Mouse (Mus musculus): Measurements from ENCODE around the gene Olfr874.
A peak's percentile ranks its signal among the peaks of the same experiment; 100 is the strongest.
"Not testable (repeated sequence)": the region's sequence is repeated elsewhere in the genome, so short reads cannot be mapped to it uniquely, and the experiment has no call there.

Gene Olfr874

GRCm38 (mm10) chr9:37744806-37745205 lies at the start of gene Olfr874:
Gene Olfr874 (plus strand): TSS chr9:37745106.
- no peak for DNase-seq (ENCODE audit: low spot score in 2 of 2)

- no peak for DNase-seq (ENCODE audit: low spot score in 2 of 2)
These were observed 28.8 kb upstream of the Olfr874 start, which contains the start of gene Olfr160 for GRCm38 (mm10) chr9:37716150-37716549. Gene Olfr160 (minus strand): TSS chr9:37716250.

- no peak for DNase-seq (ENCODE audit: low spot score in 2 of 2)
These were observed 10.6 kb upstream of the Olfr874 start for GRCm38 (mm10) chr9:37734310-37734709.

DNA sequence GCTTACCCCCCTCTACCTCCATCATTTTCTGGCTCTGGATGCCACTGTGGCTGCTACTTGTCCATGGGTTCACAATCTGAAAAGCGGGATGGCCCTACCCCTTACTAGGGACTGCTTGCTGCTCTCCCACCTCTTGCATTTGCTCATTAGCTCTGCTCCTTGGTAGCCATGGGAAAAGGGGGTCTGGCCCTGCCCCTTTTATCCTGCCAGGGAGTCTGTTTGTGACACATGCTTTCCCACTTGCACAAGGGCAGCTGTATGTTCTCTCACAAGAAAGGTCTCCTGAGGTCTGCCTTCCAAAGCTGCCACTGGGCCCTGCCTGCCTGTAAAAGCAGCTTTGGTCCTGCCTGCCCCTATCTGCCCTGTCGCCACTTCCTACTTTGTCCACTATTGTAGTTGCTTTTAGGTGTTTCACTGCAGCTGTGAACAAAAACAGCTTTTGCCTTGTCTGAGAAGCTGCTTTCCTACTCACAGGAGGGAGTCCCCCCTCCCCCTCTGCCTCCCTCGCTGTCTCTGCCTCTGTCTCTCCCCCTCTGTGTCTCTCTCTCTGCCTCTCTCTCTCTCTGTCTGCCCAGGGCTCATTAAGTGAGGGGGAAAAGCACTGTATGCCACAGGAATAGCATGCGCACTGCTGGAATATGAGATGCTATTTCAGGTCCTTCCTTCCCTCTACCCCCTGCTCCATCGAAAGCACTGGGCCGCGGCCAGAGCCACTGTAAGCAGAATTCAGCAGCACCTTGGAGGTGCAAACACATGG lies 5.6 kb downstream of the Olfr874 start:
- DNase-seq (ENCODE audit: low spot score in 2 of 2) = peak in 1 of 2 experiments; percentile 22

GRCm38 (mm10) chr9:37751467-37751866 lies 6.6 kb downstream of the Olfr874 start:
- no peak for DNase-seq (ENCODE audit: low spot score in 2 of 2)

DNA sequence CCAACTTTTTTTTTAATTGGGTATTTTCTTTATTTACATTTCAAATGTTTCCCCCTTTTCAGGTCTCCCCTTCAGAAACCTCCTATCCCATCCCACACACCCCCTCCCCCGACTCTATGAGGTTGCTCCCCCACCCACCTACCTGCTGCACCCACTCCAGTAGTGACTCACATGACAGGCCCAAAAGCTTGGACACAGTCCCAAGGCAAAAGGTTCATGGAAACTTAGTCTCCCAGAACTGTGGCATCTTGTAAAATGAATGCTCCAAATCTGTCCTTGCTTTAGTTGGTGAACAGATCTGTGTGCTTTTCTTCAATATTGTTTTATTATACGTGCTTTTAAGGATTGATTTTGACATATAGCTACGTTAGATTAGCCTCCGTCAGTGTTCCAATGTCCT lies 7.1 kb downstream of the Olfr874 start:
- no peak for DNase-seq (ENCODE audit: low spot score in 2 of 2)

DNA sequence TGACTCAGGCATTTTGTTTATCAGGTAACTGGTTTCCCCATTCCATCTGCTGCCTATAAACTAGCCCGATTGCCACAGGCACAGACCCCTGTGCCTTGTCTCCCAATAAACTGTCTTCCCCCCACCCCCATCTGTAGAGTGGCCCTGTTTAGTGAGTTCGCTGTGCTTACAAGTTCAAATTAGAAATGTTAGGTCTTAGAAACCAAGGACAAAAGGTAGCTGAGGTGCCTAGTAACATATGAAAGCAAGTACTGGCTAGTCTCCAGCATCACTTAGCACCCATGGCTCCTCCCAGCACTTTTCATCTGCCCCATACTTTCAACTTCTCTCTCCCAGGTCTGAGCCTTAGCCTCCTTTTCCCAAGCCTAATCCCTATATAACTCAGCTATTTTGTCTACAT lies 16.8 kb downstream of the Olfr874 start:
- DNase-seq (ENCODE audit: low spot score in 2 of 2) = no peak

- DNase-seq (ENCODE audit: low spot score in 2 of 2) = no peak
These were observed 17.6 kb downstream of the Olfr874 start for GRCm38 (mm10) chr9:37762541-37762940.

DNA sequence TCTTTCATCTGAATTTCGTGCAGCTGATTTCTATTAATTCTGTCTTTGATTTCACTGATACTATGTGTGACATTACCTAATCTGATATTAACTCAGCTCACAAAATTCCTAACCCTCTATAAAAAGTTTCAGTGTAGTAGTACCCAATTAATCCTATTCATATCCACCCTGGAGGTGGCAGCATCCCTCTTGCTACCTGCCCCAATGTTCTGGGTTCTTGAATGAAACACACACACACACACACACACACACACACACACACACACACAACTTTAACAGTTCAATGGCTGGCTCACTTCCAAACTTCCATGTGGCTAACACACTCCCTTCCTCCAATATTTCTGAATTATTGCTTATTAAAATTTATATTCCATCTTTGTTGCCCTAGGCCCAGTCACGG lies 25.8 kb downstream of the Olfr874 start:
- DNase-seq (ENCODE audit: low spot score in 2 of 2) = no peak

- DNase-seq (ENCODE audit: low spot score in 2 of 2) = no peak
These were observed 26.9 kb downstream of the Olfr874 start, which contains the start of gene Olfr875 for GRCm38 (mm10) chr9:37771759-37772158. Gene Olfr875 (plus strand): TSS chr9:37771857.

GRCm38 (mm10) chr9:37782766-37783260 lies 37.9 kb downstream of the Olfr874 start:
- DNase-seq (ENCODE audit: low spot score in 2 of 2) = no peak

DNA sequence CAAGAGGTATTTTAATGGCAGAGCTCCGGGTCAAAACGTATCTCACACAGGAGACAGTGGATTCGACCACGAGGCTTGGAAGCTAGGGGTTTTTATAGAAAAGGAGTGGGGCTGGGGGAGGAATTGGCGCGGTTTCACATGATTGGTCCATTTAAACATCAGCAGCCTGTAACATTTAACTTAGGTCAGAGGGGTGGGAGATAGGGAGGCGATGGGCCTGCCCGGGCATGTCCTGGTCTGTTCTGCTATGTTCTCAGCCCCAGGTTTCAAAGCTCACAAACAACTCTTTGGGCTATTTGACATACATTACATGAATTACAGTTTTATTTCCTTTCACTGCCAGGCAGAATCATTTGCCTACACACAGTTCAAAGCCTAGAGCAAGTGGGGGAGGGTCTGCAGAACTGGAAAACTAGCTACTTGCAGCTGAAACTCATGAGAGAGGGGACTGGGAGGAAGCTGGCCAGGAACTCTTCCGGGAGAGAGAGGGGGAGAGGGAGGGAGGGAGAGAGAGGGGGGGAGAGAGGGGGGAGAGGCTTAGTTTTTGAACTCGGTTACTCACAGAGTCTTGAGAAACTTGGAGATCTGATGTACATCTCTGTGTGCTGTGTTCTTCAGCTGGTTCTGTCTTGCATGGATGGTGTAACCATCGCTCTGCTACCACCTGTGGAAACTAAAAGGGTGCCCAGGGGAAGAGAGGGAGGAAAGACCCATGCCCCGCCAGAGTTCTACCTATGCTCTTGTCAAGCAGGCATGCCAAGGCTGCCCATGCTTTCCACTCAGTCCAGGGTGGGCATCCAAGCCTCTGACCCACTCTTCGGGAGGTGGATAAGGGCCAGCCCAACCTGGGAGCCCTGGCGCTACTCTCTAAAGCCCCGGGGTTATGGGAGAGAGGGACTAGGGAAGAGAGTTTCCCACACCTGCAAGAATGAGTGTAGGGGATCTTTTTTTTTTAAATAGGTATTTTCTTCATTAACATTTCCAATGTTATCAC lies 38.8 kb downstream of the Olfr874 start:
- not testable (repeated sequence) for DNase-seq (ENCODE audit: low spot score in 2 of 2)

DNA sequence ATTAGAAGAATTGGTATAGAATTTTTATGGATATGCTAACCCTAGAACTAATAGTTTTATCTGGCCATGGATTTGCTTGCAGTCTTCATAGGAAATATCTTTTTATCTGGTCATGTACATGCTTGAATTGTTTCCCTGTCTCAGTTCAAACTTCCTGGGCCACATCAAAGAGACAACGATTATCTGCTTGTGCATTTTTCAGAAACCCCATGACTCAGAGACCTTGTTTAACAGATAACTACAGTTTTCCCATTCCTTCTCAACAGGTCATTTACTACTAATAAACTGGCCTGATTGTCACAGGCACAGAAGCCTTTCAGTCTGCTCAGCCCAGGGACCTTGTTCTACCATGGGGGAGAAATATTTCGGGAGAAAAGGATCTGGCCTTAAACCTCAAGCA lies 41.5 kb downstream of the Olfr874 start:
- DNase-seq (ENCODE audit: low spot score in 2 of 2) = no peak

Measured in left cerebral cortex, adult 9 months (tissue).